Mouse (Mus musculus): Measurements from ENCODE around the gene Fyn. TPM values are rescaled to one million over a fixed set of nuclear protein-coding genes. Genes with fewer than 3 reads are reported as not detected.

The Fyn gene
- polyA plus RNA-seq, 1 experiment from 2014 or later, result 20.8 TPM

DNA sequence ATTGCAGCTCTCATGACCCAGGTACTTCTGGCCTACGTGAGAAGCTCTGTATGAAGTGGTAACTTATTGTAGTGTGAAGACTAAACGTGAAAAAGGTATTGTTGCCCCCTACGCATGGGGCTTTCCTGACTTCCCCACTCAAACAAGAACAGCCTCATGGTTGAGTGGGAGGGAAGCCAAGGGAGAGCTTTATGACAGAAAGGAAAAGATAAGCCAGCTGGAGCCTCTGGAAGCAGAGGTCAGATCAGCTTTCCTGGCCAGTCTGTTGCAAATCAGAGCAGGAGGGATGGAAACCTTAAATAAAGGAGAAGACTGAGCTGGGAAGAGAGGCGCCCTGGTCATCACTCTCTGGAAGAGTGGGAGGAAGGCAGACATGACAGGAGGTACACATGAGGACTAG is 200.3 kb downstream of the Fyn start:
- Histone ChIP-seq H3K4me1 (peaks cover 50% of the 10 kb centered on the region), H3K27ac (peak overlapping the region; percentile 30; the same call in 1 of the 2 replicates), H3K36me3 (0 out of 2 replicates have a peak, but pooled peaks cover 7% of the 10 kb centered on the region), H3K27me3 (ENCODE audit: insufficient read depth, poor library complexity, severe bottlenecking) (no peaks in the 10 kb centered on the region), H3K9me3 (no peaks in the 10 kb centered on the region), H3K4me3 (no peak overlapping the region)
- WGBS, result 68% methylated on average over 4 of the region's 4 CpGs
- DNase-seq (ENCODE audit: low spot score), result no peak

DNA sequence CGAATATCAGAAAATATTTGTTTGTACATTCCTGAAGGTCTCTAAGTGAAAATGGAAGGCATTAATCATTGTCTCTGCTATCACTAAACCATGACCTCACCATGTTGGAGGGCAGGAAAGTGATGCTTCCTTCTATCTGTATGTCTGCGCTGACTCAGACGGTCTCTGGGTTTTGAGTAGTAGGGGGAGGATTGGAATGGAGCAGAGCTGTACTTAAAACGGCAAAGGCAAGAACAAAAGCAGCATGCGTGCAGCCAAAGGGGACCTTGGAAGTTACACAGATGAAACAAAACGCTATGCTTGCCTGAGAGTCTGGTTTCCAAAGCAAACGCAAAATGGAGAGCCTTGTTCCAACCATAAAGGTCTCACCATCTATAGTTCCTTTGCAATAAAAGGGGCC is 202.4 kb downstream of the Fyn start:
- H3K4me3 ChIP-seq, result no peak overlapping the region

DNA sequence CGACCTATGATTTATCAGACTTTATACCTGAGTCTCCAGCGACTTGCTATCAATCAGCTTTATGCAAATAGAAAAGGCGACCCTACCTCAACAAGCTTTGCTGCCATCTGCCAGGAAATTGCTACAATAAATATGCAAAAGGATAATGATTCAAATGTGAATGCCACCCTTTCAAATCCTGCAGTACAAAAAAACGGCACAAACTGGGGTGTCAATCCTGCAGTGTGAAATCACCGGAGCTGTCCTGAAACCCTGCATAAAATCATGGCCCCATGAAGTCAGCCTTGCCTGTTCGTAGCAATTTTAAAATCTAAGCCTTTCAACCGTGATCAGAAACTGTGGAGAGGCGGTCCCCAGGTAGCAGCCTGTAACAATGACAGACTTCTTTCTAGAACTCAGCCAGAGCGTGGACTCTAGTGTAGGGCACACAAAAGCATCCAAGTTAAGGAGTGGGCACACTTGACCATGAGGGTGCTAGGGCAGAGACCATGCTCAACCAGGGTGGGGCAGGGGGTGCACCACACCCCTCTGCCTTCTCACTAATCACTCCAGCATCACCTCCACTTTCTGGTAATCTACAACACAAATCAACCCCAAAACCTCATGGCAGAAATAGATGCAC is 203.5 kb downstream of the Fyn start:
- no peaks in the 10 kb centered on the region for H3K27me3 ChIP-seq (ENCODE audit: insufficient read depth, poor library complexity, severe bottlenecking)
- no peak overlapping the region for H3K4me3 ChIP-seq
- no peak for DNase-seq (ENCODE audit: low spot score)
- H3K9me3 ChIP-seq, result no peaks in the 10 kb centered on the region
- H3K4me1 ChIP-seq, result peaks cover 44% of the 10 kb centered on the region
- H3K27ac ChIP-seq, result peak overlapping the region; percentile 67
- 0 out of 2 replicates have a peak, but pooled peaks cover under 1% of the 10 kb centered on the region for H3K36me3 ChIP-seq
- WGBS, result 64% methylated on average over 9 of the region's 9 CpGs

More for the DNA sequence above, 202.4 kb downstream of the Fyn start:
- 0 out of 2 replicates have a peak, but pooled peaks cover 5% of the 10 kb centered on the region for H3K36me3 ChIP-seq
- 48% methylated on average over 7 of the region's 7 CpGs for WGBS
- H3K4me1 ChIP-seq, result peaks cover 44% of the 10 kb centered on the region
- peak overlapping the region; percentile 47 for H3K27ac ChIP-seq
- DNase-seq (ENCODE audit: low spot score), result no peak
- no peaks in the 10 kb centered on the region for H3K27me3 ChIP-seq (ENCODE audit: insufficient read depth, poor library complexity, severe bottlenecking)
- no peaks in the 10 kb centered on the region for H3K9me3 ChIP-seq

DNA sequence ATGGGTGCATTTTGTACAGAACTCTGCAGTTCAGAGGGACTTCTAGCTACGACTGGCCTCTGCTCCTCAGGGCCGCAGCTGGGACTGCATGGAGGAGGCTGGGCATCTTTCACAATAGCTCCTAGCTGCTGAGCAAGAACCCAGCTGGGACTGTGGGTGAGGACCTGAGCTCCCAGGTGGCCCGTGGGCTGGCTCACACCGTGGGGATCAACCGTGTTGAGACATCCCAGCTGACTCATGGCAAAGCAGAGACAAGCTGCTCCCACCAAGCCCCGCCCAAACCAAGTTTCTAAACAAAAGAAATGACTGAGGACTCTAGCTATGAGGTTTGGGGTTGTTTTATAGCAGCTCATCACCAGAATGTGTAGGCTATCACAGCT is 204.0 kb downstream of the Fyn start:
- Histone ChIP-seq H3K9me3 (no peaks in the 10 kb centered on the region), H3K27me3 (ENCODE audit: insufficient read depth, poor library complexity, severe bottlenecking) (no peaks in the 10 kb centered on the region), H3K36me3 (no peaks in the 10 kb centered on the region), H3K27ac (peak overlapping the region; percentile 67), H3K4me1 (peaks cover 44% of the 10 kb centered on the region), H3K4me3 (no peak overlapping the region)
- 45% methylated on average over 6 of the region's 6 CpGs for WGBS
- no peak for DNase-seq (ENCODE audit: low spot score)

DNA sequence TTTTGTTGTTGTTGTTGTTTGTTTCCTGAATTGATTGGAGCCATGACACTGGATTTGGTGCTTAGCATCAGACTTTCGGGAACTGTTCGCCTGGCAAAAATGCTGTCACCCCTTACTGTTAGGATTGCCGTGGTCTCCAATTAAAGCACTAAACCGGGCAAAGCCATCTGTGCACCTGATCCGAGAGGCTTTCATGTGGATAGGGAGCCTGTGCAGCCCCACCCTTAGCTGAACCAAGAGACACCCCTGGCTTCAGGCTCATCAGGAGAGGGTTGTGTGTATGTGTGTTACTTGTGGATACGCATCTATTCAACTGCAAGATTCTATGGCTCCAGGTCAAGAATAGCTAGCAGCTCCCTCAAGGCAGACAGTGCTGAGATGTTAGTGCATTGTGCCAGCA is 207.8 kb downstream of the Fyn start:
- no peaks in the 10 kb centered on the region for H3K36me3 ChIP-seq
- 87% methylated on average over 6 of the region's 6 CpGs for WGBS
- H3K9me3 ChIP-seq, result no peaks in the 10 kb centered on the region
- no peaks in the 10 kb centered on the region for H3K27me3 ChIP-seq (ENCODE audit: insufficient read depth, poor library complexity, severe bottlenecking)
- H3K4me1 ChIP-seq, result peaks cover 35% of the 10 kb centered on the region
- no peak overlapping the region for H3K27ac ChIP-seq
- no peak overlapping the region for H3K4me3 ChIP-seq
- no peak for DNase-seq (ENCODE audit: low spot score)

DNA sequence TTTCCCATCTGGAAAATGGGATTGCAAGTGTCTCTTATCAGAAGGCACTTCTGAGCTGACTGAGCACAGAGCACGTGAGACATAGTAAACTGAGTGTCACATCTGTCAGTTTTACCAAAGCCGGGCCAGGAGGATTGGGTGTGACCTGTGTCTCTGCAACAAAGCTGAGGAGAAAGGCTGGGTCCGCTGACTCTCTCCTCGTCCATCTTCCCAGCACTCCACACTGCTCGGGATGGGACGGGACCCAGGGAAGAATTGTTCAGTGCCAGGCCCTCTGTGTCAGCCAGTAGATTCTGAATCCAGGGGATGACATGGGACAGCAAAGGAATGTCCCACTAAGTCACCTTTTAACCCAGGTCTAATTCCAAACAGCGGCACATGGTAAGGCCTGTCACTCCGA is 211.8 kb downstream of the Fyn start:
- Histone ChIP-seq H3K27me3 (ENCODE audit: insufficient read depth, poor library complexity, severe bottlenecking) (no peaks in the 10 kb centered on the region), H3K27ac (no peak overlapping the region), H3K9me3 (no peaks in the 10 kb centered on the region), H3K4me1 (peaks cover 18% of the 10 kb centered on the region), H3K4me3 (no peak overlapping the region), H3K36me3 (no peaks in the 10 kb centered on the region)
- WGBS, result 48% methylated on average over 8 of the region's 8 CpGs
- DNase-seq (ENCODE audit: low spot score), result no peak

DNA sequence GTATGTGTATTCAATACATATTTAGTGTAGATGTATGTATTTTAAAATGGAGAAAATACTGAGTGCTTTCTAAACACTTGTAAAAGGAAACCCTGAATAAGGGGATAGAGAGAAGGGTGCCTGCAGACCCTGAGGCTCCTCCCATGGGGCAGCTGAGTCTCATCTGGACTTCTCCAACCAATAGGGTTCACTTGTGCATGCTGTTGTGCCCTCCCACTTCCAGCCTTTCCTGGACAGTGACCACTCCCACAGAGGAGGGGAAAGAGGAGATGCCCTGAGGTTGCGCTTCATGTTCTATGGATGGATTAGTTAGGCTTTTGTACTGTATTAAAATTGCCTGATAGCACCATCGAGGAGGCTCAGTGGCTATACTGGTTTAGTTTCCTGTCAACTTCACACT is 213.7 kb downstream of the Fyn start:
- no peaks in the 10 kb centered on the region for H3K9me3 ChIP-seq
- no peak overlapping the region for H3K4me3 ChIP-seq
- WGBS, result 80% methylated on average over 2 of the region's 2 CpGs
- no peak overlapping the region for H3K27ac ChIP-seq
- H3K27me3 ChIP-seq (ENCODE audit: insufficient read depth, poor library complexity, severe bottlenecking), result no peaks in the 10 kb centered on the region
- H3K4me1 ChIP-seq, result peaks cover 26% of the 10 kb centered on the region
- DNase-seq (ENCODE audit: low spot score), result no peak
- no peaks in the 10 kb centered on the region for H3K36me3 ChIP-seq

DNA sequence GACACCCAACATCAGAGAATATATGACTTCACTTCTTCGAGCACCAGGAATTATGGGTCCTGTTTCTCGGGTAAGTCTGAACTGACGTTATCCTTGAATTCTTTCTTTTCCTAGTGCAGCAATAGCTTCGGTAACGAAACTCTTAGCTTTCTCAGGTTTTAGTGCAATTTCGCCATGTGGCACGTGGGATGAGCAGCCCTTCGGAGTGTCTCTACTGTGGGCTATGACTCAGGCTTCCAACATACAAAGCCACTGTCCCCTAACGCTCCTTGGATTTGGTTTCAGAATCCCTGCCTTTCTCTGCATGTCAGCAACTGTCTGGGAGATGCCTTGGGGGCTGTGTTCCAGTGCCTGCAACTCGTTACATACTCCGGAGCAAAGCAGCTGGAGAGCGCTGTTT is 215.1 kb downstream of the Fyn start:
- Histone ChIP-seq H3K4me1 (peaks cover 33% of the 10 kb centered on the region), H3K36me3 (no peaks in the 10 kb centered on the region), H3K27ac (no peak overlapping the region), H3K27me3 (ENCODE audit: insufficient read depth, poor library complexity, severe bottlenecking) (no peaks in the 10 kb centered on the region), H3K9me3 (no peaks in the 10 kb centered on the region), H3K4me3 (no peak overlapping the region)
- DNase-seq (ENCODE audit: low spot score), result no peak
- 86% methylated on average over 12 of the region's 12 CpGs for WGBS

DNA sequence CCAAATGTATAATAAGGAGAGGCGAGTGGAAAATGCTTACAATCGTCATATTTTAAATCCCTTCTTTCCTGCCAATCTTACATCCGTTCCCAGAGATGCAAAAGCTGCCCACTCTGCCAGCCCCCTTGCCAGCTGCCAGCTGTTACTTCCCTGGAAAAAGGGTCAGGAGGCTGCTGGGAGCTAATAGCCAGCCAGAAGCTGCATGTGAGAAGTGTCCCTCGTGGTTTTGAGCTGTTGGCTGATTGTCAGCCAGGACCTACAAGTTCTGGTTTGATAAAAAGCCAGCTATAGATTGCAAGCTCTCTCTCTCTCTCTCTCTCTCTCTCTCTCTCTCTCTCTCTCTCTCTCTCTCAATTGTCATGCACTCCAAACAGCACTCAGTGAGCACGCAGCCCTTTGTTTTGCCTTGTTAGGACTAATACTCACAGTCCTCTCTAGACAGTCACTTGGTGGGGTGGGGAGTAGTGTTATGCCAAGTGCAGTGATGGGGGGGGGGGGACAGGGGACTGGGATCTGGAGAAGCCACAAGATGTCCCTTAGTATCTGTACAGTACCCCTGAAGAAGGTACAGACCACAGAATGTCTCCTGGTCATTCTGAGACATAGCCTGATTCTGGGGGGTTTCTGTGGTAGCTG is 218.8 kb downstream of the Fyn start:
- H3K36me3 ChIP-seq, result no peaks in the 10 kb centered on the region
- no peaks in the 10 kb centered on the region for H3K9me3 ChIP-seq
- DNase-seq (ENCODE audit: low spot score), result no peak
- no peaks in the 10 kb centered on the region for H3K27me3 ChIP-seq (ENCODE audit: insufficient read depth, poor library complexity, severe bottlenecking)
- H3K4me3 ChIP-seq, result no peak overlapping the region
- 60% methylated on average over 5 of the region's 5 CpGs for WGBS
- peaks cover 15% of the 10 kb centered on the region for H3K4me1 ChIP-seq
- H3K27ac ChIP-seq, result no peak overlapping the region; the same call in 1 of the 2 replicates

DNA sequence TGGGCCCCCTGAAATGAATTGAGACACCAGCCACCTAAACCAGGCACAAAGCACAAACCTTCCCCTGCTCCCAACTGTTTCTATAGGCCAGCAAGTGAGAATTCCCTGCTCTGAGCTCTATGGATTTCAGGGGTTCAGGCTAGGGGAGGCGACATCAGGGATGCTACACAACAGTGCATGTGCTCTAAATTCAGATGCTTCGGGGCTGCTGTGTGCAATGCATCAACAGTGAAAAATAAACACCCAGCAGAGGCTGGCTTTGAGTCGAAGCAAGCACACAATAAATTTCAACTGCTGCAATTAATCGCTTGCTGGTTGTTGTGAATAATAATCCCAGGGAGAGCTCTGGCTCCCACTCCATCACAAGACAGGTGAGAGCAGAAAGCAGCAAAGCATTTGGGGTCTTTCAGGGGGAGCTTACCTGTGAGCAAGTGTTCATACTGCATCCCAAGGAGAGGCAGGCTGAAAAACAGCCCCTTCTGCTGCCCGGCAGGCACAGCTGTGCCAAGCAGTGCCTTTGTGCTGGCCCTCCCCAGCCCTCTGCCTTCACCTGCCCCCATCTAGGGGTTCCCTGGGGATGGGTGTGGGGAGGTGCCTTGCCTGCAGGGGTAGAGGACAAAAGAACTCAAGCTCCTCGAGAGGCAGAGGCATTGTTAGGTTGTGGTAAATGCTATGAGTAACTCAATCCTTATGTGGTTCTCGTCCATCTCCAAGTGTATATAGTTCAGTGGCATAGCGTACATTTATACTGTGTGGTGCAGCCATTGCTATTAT is 219.5 kb downstream of the Fyn start:
- no peak overlapping the region; the same call in 1 of the 2 replicates for H3K27ac ChIP-seq
- no peak for DNase-seq (ENCODE audit: low spot score)
- H3K4me1 ChIP-seq, result peaks cover 15% of the 10 kb centered on the region
- no peak overlapping the region for H3K4me3 ChIP-seq
- 81% methylated on average over 8 of the region's 8 CpGs for WGBS
- peaks cover 2% of the 10 kb centered on the region; the same call in 1 of the 2 replicates for H3K9me3 ChIP-seq
- H3K27me3 ChIP-seq (ENCODE audit: insufficient read depth, poor library complexity, severe bottlenecking), result no peaks in the 10 kb centered on the region
- no peaks in the 10 kb centered on the region for H3K36me3 ChIP-seq

DNA sequence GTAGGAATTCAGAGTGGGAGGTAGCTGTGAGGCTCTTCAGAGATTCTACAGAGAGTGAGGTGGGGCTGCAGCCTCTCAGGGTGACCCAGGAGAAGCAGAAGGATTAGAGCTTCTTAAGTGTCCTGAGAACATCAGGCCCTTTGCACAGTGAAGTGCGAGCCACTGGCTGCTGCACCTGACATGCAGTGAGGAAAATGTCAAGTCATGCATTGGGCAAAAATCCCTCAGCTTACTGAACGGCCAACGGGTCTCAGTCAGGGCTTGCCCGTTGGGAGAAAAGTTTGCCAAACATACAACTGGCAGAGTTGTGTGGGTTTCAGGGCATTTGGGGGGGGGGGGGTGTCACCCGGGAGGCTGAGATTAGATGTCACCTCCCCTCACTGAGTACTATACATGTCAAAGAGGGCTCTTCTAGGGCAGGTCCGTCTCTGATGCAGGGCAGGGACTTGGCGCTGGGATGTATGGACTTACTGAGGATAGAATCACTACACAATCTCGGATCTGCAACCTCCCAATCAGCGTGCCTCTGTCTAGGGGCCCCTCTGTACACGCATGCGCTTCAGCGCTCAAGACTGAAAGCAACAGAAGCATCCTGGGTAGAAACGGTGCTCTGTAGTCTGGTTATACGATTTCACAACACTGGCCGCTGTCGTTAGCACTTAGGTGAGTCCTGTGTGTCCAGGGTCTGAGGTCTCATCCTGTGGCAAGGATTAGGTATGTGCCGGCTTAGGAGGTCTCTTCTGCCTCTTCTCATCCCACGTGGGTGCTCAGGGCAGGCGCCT is 221.3 kb downstream of the Fyn start:
- peaks cover 8% of the 10 kb centered on the region; the same call in 1 of the 2 replicates for H3K9me3 ChIP-seq
- no peak overlapping the region for H3K4me3 ChIP-seq
- H3K4me1 ChIP-seq, result peaks cover 15% of the 10 kb centered on the region
- H3K27me3 ChIP-seq (ENCODE audit: insufficient read depth, poor library complexity, severe bottlenecking), result no peaks in the 10 kb centered on the region
- DNase-seq (ENCODE audit: low spot score), result no peak
- peaks cover 3% of the 10 kb centered on the region; the same call in 1 of the 2 replicates for H3K36me3 ChIP-seq
- WGBS, result 79% methylated on average over 19 of the region's 19 CpGs
- H3K27ac ChIP-seq, result no peak overlapping the region

DNA sequence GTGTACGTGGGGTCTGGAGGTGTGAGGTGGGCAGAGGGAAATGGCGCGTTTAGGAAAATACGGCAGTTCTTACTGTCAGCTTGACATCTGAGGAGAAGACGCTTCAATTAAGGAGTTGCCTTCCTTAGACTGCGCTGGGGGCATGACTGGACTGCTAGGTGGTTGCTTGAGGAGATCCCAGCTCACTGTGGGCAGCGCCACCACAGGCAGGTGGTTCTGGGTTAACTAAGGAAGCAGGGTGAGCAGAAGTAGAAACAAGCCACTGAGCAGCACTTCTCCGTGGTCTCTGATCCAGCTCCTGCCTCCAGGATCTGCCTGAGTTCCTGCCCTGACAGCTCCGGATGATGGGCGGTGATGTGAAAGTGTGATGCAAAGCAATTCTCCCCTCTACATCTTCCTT is 222.0 kb downstream of the Fyn start:
- no peak for DNase-seq (ENCODE audit: low spot score)
- Histone ChIP-seq H3K9me3 (peaks cover 8% of the 10 kb centered on the region; the same call in 1 of the 2 replicates), H3K36me3 (peaks cover 3% of the 10 kb centered on the region; the same call in 1 of the 2 replicates), H3K4me3 (no peak overlapping the region), H3K27me3 (ENCODE audit: insufficient read depth, poor library complexity, severe bottlenecking) (no peaks in the 10 kb centered on the region), H3K27ac (no peak overlapping the region), H3K4me1 (peaks cover 15% of the 10 kb centered on the region)
- 81% methylated on average over 10 of the region's 10 CpGs for WGBS
